ENCODE assay signal across 7 mouse cellular contexts in genomic region chr4:120801446-120801845, GRCm38 (mm10). TPM values are rescaled to one million over a fixed set of nuclear protein-coding genes. Genes with fewer than 3 reads are reported as not detected.
DNase-seq lines count a peak whose midpoint lies in the region; ATAC-seq and TF ChIP-seq lines count a peak whose summit lies in the region.

No protein-coding gene starts in this region.

- DNase-seq in layer of hippocampus, adult 2 months (ENCODE audit: low spot score in 2 of 2): no peak
- DNase-seq in layer of hippocampus, adult 8-10 months (ENCODE audit: low spot score in 2 of 2): no peak
- no peak for DNase-seq in Patski (ENCODE audit: low read depth, low spot score)
- peak; percentile 62 to 63 for DNase-seq in kidney, postnatal 25 days
- DNase-seq in spleen, postnatal 4 days (ENCODE audit: low spot score in 2 of 2): peak; percentile 26 to 64
- DNase-seq in left cerebral cortex, adult 9 months (ENCODE audit: low spot score in 2 of 2): no peak
- DNase-seq in right cerebral cortex, postnatal 4 days: no peak

- H3K4me3 ChIP-seq in layer of hippocampus, adult 2 months: no peak overlapping the region

- POLR2A ChIA-PET in Patski (lab: Charles Lee): interaction anchor here (0.7 kb wide), 1 partner anchor 9 kb away, joined by 3 read pairs; no protein-coding TSS in a partner anchor

- no peak overlapping the region for H3K27ac ChIP-seq in layer of hippocampus, adult 2 months

- H3K27me3 ChIP-seq in Patski: no peaks in the 10 kb centered on the region

- ATAC-seq in Patski: no peak

- TF ChIP-seq CTCF in layer of hippocampus, adult 2 months (conservative IDR thresholded peaks at IDR 0.05): peak; percentile 68
- TF ChIP-seq CTCF in Patski (IDR thresholded peaks at IDR 0.05): peak; percentile 54

- CTCF ChIA-PET in Patski (lab: Charles Lee): no interaction called here

- in situ Hi-C loops in Patski (cut with MboI; ENCODE audit: low pct_unique_long_range_greater_than_20kb): no loop called here

RNA-seq across cellular contexts. Expression of gene Nfyc, which starts 29.9 kb away (rescaled TPM):
- total RNA-seq in layer of hippocampus, adult 2 months (2021): 10 to 100 TPM; 46.4 to 47.1 TPM
- total RNA-seq in layer of hippocampus, adult 8-10 months (2022): 10 to 100 TPM; 43.8 to 55.5 (median 45.9) TPM
- polyA plus RNA-seq in Patski (2021): 52.8 TPM

RNA-seq across cellular contexts. Expression of gene Kcnq4, which starts 53.0 kb away (rescaled TPM):
- total RNA-seq in layer of hippocampus, adult 2 months (2021): 1 to 10 TPM; 4.2 to 4.3 TPM
- total RNA-seq in layer of hippocampus, adult 8-10 months (2022): 1 to 10 TPM; 3.8 to 4.8 (median 4.3) TPM
- 0.12 TPM for polyA plus RNA-seq in Patski (2021)

RNA-seq across cellular contexts. Expression of gene Rims3, which starts 53.2 kb away (rescaled TPM):
- 10 to 100 TPM; 25.9 to 30.0 TPM for total RNA-seq in layer of hippocampus, adult 2 months (2021)
- total RNA-seq in layer of hippocampus, adult 8-10 months (2022): 10 to 100 TPM; 32.7 to 43.9 (median 40.0) TPM
- not detected for polyA plus RNA-seq in Patski (2021)

Comparison
In these comparisons a context has a peak if more than half of its experiments do, and no peak if none do; other contexts are left out.
1. DNase-seq: peak in kidney, postnatal 25 days (2 of 2) and spleen, postnatal 4 days (2 of 2); none in layer of hippocampus, adult 2 months (0 of 2), layer of hippocampus, adult 8-10 months (0 of 2), Patski (single experiment), left cerebral cortex, adult 9 months (0 of 2) and right cerebral cortex, postnatal 4 days (single experiment).